22 mouse cellular contexts compared by ENCODE assay signal in the genomic region with DNA sequence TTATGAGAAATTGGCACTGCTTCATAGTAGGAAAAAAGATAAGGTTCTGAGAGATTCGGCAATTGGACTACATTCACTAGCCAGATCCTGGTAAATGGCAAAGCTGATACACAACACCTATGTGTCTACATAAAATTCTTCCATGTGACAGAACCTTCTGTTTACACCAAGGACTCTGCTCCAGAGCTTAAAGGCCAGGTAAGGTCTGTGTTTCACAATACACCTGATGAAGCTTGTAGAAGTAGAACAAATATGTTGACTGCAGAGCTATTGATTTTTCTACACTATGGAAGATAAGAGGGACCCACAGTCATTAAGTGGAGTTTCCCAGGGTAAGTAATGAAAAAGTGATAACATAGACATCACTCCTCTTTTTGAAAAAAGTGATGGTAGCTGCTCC.
DNase-seq lines count a peak whose midpoint lies in the region; ATAC-seq and TF ChIP-seq lines count a peak whose summit lies in the region.
"Had no signal": no experiment of that assay in that cellular context is flagged by ENCODE, and none has a peak within 500 bp of the region (broad histone marks: within the 10 kb centered on the region; RNA-seq: fewer than 3 reads in every experiment).

No protein-coding gene starts in this region.

- H3K27me3 ChIP-seq in liver, adult 2 months (ENCODE audit: control insufficient read depth, insufficient read depth, low read length), result no peaks in the 10 kb centered on the region
- no peaks in the 10 kb centered on the region for H3K27me3 ChIP-seq in liver, embryonic 13.5 days
- H3K27me3 ChIP-seq in liver, embryonic 16.5 days (ENCODE audit: control insufficient read depth, insufficient read depth, low read depth, low read length), result no peaks in the 10 kb centered on the region
- no peaks in the 10 kb centered on the region for H3K27me3 ChIP-seq in forebrain, embryonic 12.5 days
- H3K27me3 ChIP-seq: heart, embryonic 12.5 days; heart, embryonic 15.5 days had no signal

- 20% methylated on average over 1 of the region's 1 CpGs for WGBS in liver, adult 2 months
- WGBS in liver, embryonic 13.5 days (ENCODE audit: insufficient replicate concordance), result 65% methylated on average over 1 of the region's 1 CpGs
- WGBS in liver, embryonic 16.5 days (ENCODE audit: insufficient replicate concordance), result 49% methylated on average over 1 of the region's 1 CpGs
- WGBS in forebrain, embryonic 12.5 days, result 96% methylated on average over 1 of the region's 1 CpGs

- peak; percentile 65; the same call in 1 of the 2 replicates for ATAC-seq in liver, embryonic 13.5 days (ENCODE audit: low read depth)
- ATAC-seq in liver, embryonic 16.5 days (ENCODE audit: low read depth), result peak; percentile 89
- no peak for ATAC-seq in forebrain, embryonic 12.5 days (ENCODE audit: low FRiP score)
- ATAC-seq: forebrain, embryonic 14.5 days; forebrain, postnatal 0 days; hindbrain, postnatal 0 days had no signal

- H3K4me2 ChIP-seq in liver, embryonic 13.5 days, result no peak overlapping the region
- H3K4me2 ChIP-seq in liver, embryonic 16.5 days (ENCODE audit: low read depth, low read length), result no peak overlapping the region
- no peak overlapping the region for H3K4me2 ChIP-seq in forebrain, embryonic 12.5 days
- H3K4me2 ChIP-seq: heart, embryonic 12.5 days; heart, embryonic 15.5 days; hindbrain, embryonic 14.5 days had no signal

- H3K4me3 ChIP-seq in liver, adult 2 months (ENCODE audit: insufficient read depth, low read depth, low read length), result no peak overlapping the region
- H3K4me3 ChIP-seq in liver, embryonic 13.5 days (replicated peaks), result no peak overlapping the region
- H3K4me3 ChIP-seq in liver, embryonic 16.5 days (ENCODE audit: low read depth, low read length), result no peak overlapping the region
- no peak overlapping the region for H3K4me3 ChIP-seq in forebrain, embryonic 12.5 days (replicated peaks)
- H3K4me3 ChIP-seq: forebrain, embryonic 10.5 days; heart, embryonic 12.5 days; heart, embryonic 15.5 days had no signal

- no peaks in the 10 kb centered on the region for H3K79me2 ChIP-seq in liver, adult 2 months (ENCODE audit: control insufficient read depth, insufficient read depth, low read length)

- peak; percentile 95 for DNase-seq in liver, adult 2 months (ENCODE audit: extremely low read depth, low read depth, low spot score)
- no peak for DNase-seq in liver
- DNase-seq in liver, embryonic 13.5 days, result no peak
- no peak for DNase-seq in right cerebral cortex, postnatal 36 days (ENCODE audit: low spot score in 2 of 2)
- DNase-seq: adrenal gland, postnatal 10 days; adrenal gland, postnatal 36 days; cerebellum, adult 18-20 months; cerebellum, adult 9-10 months; cerebellum, postnatal 14 days; forebrain, postnatal 0 days; gastrocnemius, postnatal 25 days; heart, adult 18-20 months; heart, postnatal 10 days; heart, postnatal 4 days had no signal

- no peaks in the 10 kb centered on the region for H3K9me3 ChIP-seq in liver, embryonic 13.5 days (replicated peaks)
- H3K9me3 ChIP-seq in liver, embryonic 16.5 days (replicated peaks; ENCODE audit: control insufficient read depth, low read length), result no peaks in the 10 kb centered on the region
- H3K9me3 ChIP-seq in forebrain, embryonic 12.5 days, result no peaks in the 10 kb centered on the region
- H3K9me3 ChIP-seq: forebrain, embryonic 10.5 days; heart, embryonic 12.5 days; heart, embryonic 15.5 days had no signal

- no peak overlapping the region for H3K9ac ChIP-seq in liver, adult 2 months (ENCODE audit: low read depth, low read length)
- no peak overlapping the region for H3K9ac ChIP-seq in liver, embryonic 13.5 days
- no peak overlapping the region for H3K9ac ChIP-seq in liver, embryonic 16.5 days (ENCODE audit: low read depth, low read length)
- H3K9ac ChIP-seq in forebrain, embryonic 12.5 days, result no peak overlapping the region
- H3K9ac ChIP-seq: forebrain, postnatal 0 days; heart, embryonic 12.5 days; heart, embryonic 15.5 days; hindbrain, embryonic 14.5 days had no signal

- H3K4me1 ChIP-seq in liver, adult 2 months (ENCODE audit: control insufficient read depth, insufficient read depth, low read length), result peaks cover 9% of the 10 kb centered on the region; the same call in 1 of the 2 replicates
- no peaks in the 10 kb centered on the region for H3K4me1 ChIP-seq in liver, embryonic 13.5 days (replicated peaks)
- H3K4me1 ChIP-seq in liver, embryonic 16.5 days (ENCODE audit: control insufficient read depth, low read depth, low read length), result no peaks in the 10 kb centered on the region
- no peaks in the 10 kb centered on the region for H3K4me1 ChIP-seq in forebrain, embryonic 12.5 days
- H3K4me1 ChIP-seq: forebrain, embryonic 10.5 days; heart, embryonic 12.5 days; heart, embryonic 15.5 days had no signal

- no peaks in the 10 kb centered on the region for H3K36me3 ChIP-seq in liver, adult 2 months (ENCODE audit: control insufficient read depth, insufficient read depth, low read length)
- no peaks in the 10 kb centered on the region for H3K36me3 ChIP-seq in liver, embryonic 13.5 days
- no peaks in the 10 kb centered on the region for H3K36me3 ChIP-seq in liver, embryonic 16.5 days (ENCODE audit: control insufficient read depth, insufficient read depth)
- no peaks in the 10 kb centered on the region for H3K36me3 ChIP-seq in forebrain, embryonic 12.5 days (replicated peaks)
- H3K36me3 ChIP-seq: forebrain, embryonic 10.5 days; heart, embryonic 12.5 days; heart, embryonic 15.5 days had no signal

- TF ChIP-seq CTCF in liver, adult 2 months (IDR thresholded peaks at IDR 0.05; ENCODE audit: low read depth, low read length), result no peak

- no peak for TF ChIP-seq POLR2A in liver, adult 2 months (IDR thresholded peaks at IDR 0.05; ENCODE audit: extremely low read depth, insufficient read depth, low read length)

- no peak overlapping the region for H3K27ac ChIP-seq in liver, adult 2 months (replicated peaks; ENCODE audit: insufficient read depth, low read depth, low read length)
- no peak overlapping the region for H3K27ac ChIP-seq in liver, embryonic 13.5 days
- no peak overlapping the region for H3K27ac ChIP-seq in liver, embryonic 16.5 days (ENCODE audit: low read length)
- H3K27ac ChIP-seq in forebrain, embryonic 12.5 days, result no peak overlapping the region
- H3K27ac ChIP-seq: forebrain, embryonic 10.5 days; heart, embryonic 15.5 days; hindbrain, embryonic 14.5 days; hindbrain, postnatal 0 days had no signal
